Mouse (Mus musculus) heart, embryonic 11.5 days (tissue): ENCODE results near the gene Fgf13. TPM values are rescaled to one million over a fixed set of nuclear protein-coding genes. Genes with fewer than 3 reads are reported as not detected.
A peak's percentile ranks its signal among the peaks of the same experiment; 100 is the strongest.

Experiments
- ATAC-seq: fragments of 200-750 bp; cut with Nextera tagmentation; replicated peaks from 2 replicates; pipeline ENCODE4 v1.8.0; 2017; ENCODE audit warnings: moderate library complexity; ENCODE audit not compliant: insufficient number of reproducible peaks, low FRiP score, low TSS enrichment
- H3K27ac ChIP-seq: fragments of 300-500 bp; sonication (generic); 2 replicates; pipeline ENCODE4 v1.5.1; 2014; ENCODE audit warnings: mild to moderate bottlenecking, low read depth, low read length
- H3K27me3 ChIP-seq: fragments of 300-500 bp; sonication (generic); 2 replicates; pipeline ENCODE4 v1.6.1; 2014; ENCODE audit warnings: mild to moderate bottlenecking, low read length, mixed read lengths; ENCODE audit not compliant: control insufficient read depth, insufficient read depth
- H3K36me3 ChIP-seq: fragments of 300-500 bp; sonication (generic); 2 replicates; pipeline ENCODE4 v1.6.1; 2014; ENCODE audit warnings: mild to moderate bottlenecking, low read length, moderate library complexity, mixed read lengths; ENCODE audit not compliant: control insufficient read depth, insufficient read depth
- H3K4me1 ChIP-seq: fragments of 300-500 bp; sonication (generic); 2 replicates; pipeline ENCODE4 v1.6.1; 2014; ENCODE audit warnings: low read length; ENCODE audit not compliant: control insufficient read depth, insufficient read depth
- H3K4me2 ChIP-seq: fragments of 300-500 bp; sonication (generic); 2 replicates; pipeline ENCODE4 v1.6.1; 2014; ENCODE audit warnings: mild to moderate bottlenecking, moderate library complexity
- H3K4me3 ChIP-seq: fragments of 300-500 bp; sonication (generic); 2 replicates; pipeline ENCODE4 v1.5.1; 2014; ENCODE audit warnings: low read depth, low read length
- H3K9ac ChIP-seq: fragments of 300-500 bp; sonication (generic); 2 replicates; pipeline ENCODE4 v1.6.1; 2014; ENCODE audit warnings: mild to moderate bottlenecking, low read depth, low read length, moderate library complexity
- H3K9me3 ChIP-seq: fragments of 300-500 bp; sonication (generic); replicated peaks from 2 replicates; pipeline ENCODE4 v1.6.1; 2016; ENCODE audit warnings: low read length; ENCODE audit not compliant: control insufficient read depth
- WGBS: fragments of 180-500 bp; shearing (Covaris S2); extraction: QIAGEN DNeasy Blood & Tissue Kit; methylation state at CpG from one replicate; pipeline ENCODE4 v1.1.7; 2014; ENCODE audit not compliant: insufficient replicate concordance; 5-methylcytosine and 5-hydroxymethylcytosine counted together
- polyA plus RNA-seq: library from polyadenylated mRNA; unstranded; fragments of >200 nt; fragmentation: Nextera tagmentation; extraction: Ambion mirVana; gene quantifications from 2 replicates; pipeline ENCODE4 v1.2.1, GENCODE M21; 2014

Gene Fgf13
- polyA plus RNA-seq, 1 experiment from 2014 or later: 36.8 TPM

- Histone ChIP-seq H3K4me2 (no peak overlapping the region), H3K9ac (no peak overlapping the region), H3K4me3 (no peak overlapping the region), H3K4me1 (no peaks in the 10 kb centered on the region), H3K9me3 (no peaks in the 10 kb centered on the region), H3K27ac (no peak overlapping the region), H3K27me3 (no peaks in the 10 kb centered on the region), H3K36me3 (no peaks in the 10 kb centered on the region)
- ATAC-seq: no peak
- WGBS: 10% methylated on average over 1 of the region's 1 CpGs
Observed at GRCm38 (mm10) chrX:59172200-59172599, 395.7 kb downstream of the Fgf13 start.

- no peaks in the 10 kb centered on the region for H3K36me3 ChIP-seq
- no peak overlapping the region for H3K4me2 ChIP-seq
- 78% methylated on average over 2 of the region's 2 CpGs for WGBS
- no peak overlapping the region for H3K27ac ChIP-seq
- H3K4me3 ChIP-seq: no peak overlapping the region
- H3K27me3 ChIP-seq: no peaks in the 10 kb centered on the region
- no peak overlapping the region for H3K9ac ChIP-seq
- no peaks in the 10 kb centered on the region for H3K9me3 ChIP-seq
- H3K4me1 ChIP-seq: no peaks in the 10 kb centered on the region
- ATAC-seq: no peak
Observed at GRCm38 (mm10) chrX:59166763-59167162, 401.1 kb downstream of the Fgf13 start.

DNA sequence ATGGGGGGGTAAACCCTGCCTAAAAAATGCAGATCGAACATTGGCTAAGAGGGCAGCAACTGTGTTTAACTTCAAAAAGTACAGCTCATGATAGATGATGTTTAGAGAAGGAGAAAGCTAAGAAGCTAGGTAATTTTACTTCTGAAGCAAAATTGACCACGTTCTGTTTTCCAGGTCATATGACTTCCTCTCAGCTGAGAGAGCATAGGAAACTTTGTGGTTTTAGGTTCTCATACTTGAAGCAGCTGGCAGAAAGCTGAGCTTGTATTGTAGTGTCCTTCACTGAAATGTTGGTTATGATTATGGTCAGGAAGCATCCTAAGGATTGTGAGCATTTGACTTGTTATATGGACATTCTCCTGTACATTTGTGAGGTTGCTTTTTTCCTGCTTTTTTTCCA lies 425.9 kb downstream of the Fgf13 start:
- 68% methylated on average over 2 of the region's 2 CpGs for WGBS
- no peak overlapping the region for H3K9ac ChIP-seq
- no peaks in the 10 kb centered on the region for H3K4me1 ChIP-seq
- H3K27ac ChIP-seq: no peak overlapping the region
- no peaks in the 10 kb centered on the region for H3K9me3 ChIP-seq
- no peaks in the 10 kb centered on the region for H3K36me3 ChIP-seq
- no peak overlapping the region for H3K4me3 ChIP-seq
- no peak overlapping the region for H3K4me2 ChIP-seq
- no peaks in the 10 kb centered on the region for H3K27me3 ChIP-seq
- no peak for ATAC-seq

DNA sequence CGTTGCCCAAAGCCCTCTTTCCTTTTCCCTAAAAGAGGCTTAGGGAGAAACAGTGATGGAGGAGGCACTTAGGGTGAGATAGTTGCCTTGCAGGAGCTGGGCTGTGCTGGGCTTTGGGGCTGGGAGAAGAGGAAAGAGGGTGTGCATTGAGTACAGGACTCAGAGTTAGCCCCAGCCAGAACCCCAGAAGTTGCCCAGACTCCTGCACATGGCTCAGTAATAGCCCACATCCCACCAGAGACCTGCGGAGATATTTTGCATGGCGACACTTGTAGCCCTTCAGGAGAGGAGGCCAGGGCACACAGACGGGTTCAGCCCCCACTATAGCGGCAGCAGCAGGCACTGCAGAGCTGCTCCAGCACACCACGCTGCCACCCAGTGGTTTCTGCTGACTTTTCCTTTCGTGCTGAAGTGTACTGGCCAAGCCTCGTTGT lies 432.9 kb downstream of the Fgf13 start:
- H3K9ac ChIP-seq: no peak overlapping the region; the same call in 1 of the 2 replicates
- no peak overlapping the region for H3K27ac ChIP-seq
- H3K9me3 ChIP-seq: no peaks in the 10 kb centered on the region
- H3K4me1 ChIP-seq: no peaks in the 10 kb centered on the region
- 9% methylated on average over 7 of the region's 8 CpGs for WGBS
- no peaks in the 10 kb centered on the region for H3K36me3 ChIP-seq
- H3K4me2 ChIP-seq: peak overlapping the region; percentile 70
- H3K27me3 ChIP-seq: peaks cover 7% of the 10 kb centered on the region; the same call in 1 of the 2 replicates
- ATAC-seq: peak; percentile 63
- H3K4me3 ChIP-seq: peak overlapping the region; percentile 62

- Histone ChIP-seq H3K27ac (peak overlapping the region; percentile 46; the same call in 1 of the 2 replicates), H3K9me3 (no peaks in the 10 kb centered on the region), H3K36me3 (no peaks in the 10 kb centered on the region), H3K4me3 (peak overlapping the region; percentile 62), H3K9ac (peak overlapping the region; percentile 65), H3K4me1 (no peaks in the 10 kb centered on the region), H3K27me3 (peaks cover 7% of the 10 kb centered on the region; the same call in 1 of the 2 replicates), H3K4me2 (peak overlapping the region; percentile 70)
- 19% methylated on average over 55 of the region's 75 CpGs for WGBS
- peak; percentile 80 for ATAC-seq
Observed at GRCm38 (mm10) chrX:59134166-59134861, 433.6 kb downstream of the Fgf13 start.

DNA sequence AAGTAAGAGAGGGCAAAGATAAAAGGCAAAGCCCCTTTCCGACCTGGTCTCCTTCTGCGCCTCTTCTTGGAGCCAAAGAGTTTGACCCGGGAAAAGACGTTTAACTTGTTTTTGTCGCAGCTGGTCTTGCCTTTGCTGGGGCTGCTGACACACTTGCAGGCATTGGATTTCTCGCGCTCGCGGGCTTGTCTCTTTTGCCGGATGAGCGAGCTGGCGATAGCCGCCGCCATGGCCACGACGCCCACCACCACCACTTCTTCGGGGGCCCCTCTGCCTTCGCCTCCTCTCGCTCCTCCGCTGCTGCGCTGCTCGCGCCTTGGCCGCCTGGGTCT lies 434.1 kb downstream of the Fgf13 start:
- H3K27me3 ChIP-seq: peaks cover 7% of the 10 kb centered on the region; the same call in 1 of the 2 replicates
- 16% methylated on average over 20 of the region's 24 CpGs for WGBS
- H3K9me3 ChIP-seq: no peaks in the 10 kb centered on the region
- peak overlapping the region; percentile 62 for H3K4me3 ChIP-seq
- no peak overlapping the region for H3K27ac ChIP-seq
- no peak for ATAC-seq
- peak overlapping the region; percentile 70 for H3K4me2 ChIP-seq
- H3K9ac ChIP-seq: peak overlapping the region; percentile 65
- H3K36me3 ChIP-seq: no peaks in the 10 kb centered on the region
- no peaks in the 10 kb centered on the region for H3K4me1 ChIP-seq

DNA sequence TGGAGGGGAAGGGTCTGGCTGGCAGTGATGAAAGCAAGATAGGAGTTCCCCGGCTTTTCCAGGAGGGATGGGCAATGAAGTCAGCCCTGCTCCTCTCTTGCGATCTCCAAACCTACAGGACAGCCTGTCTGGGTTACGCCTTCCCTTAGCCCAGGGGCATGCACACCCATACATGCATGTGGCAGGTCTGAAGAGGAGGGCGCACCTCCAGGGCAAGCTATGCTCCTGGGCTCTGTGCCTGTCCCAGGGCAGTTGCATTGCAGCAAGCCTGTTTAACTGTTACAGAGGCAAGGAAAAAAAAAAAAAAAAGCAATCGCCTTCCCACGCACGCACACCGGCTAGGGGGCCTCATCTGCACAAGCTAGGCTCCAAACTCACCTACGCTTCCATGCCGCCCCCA lies 434.5 kb downstream of the Fgf13 start:
- Histone ChIP-seq H3K9me3 (no peaks in the 10 kb centered on the region), H3K9ac (peak overlapping the region; percentile 65; the same call in 1 of the 2 replicates), H3K4me1 (no peaks in the 10 kb centered on the region), H3K4me3 (peak overlapping the region; percentile 62), H3K4me2 (peak overlapping the region; percentile 70), H3K27ac (no peak overlapping the region), H3K27me3 (peaks cover 7% of the 10 kb centered on the region; the same call in 1 of the 2 replicates), H3K36me3 (no peaks in the 10 kb centered on the region)
- WGBS: 18% methylated on average over 10 of the region's 10 CpGs
- ATAC-seq: no peak

DNA sequence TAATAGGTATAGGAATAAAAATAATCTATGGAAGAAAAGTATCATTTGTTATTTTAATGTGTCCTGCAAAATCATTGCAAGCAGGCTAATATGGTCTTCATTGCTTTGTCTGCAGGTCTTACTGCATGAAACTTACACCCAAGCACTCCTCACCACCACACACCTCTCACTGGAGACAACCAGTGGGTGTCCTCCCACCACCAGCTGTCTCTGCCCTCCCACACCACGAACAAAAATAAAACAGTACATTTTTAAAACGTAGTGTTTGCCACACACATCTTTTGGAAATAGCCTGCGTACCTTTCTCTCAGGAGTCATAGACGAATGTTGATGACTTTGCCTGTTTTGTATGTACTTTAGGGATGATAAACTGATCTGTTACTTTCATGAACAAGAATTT lies 441.2 kb downstream of the Fgf13 start:
- Histone ChIP-seq H3K36me3 (no peaks in the 10 kb centered on the region), H3K4me2 (no peak overlapping the region), H3K4me1 (no peaks in the 10 kb centered on the region), H3K4me3 (no peak overlapping the region), H3K9me3 (no peaks in the 10 kb centered on the region), H3K9ac (no peak overlapping the region), H3K27ac (no peak overlapping the region), H3K27me3 (no peaks in the 10 kb centered on the region)
- WGBS: 69% methylated on average over 4 of the region's 4 CpGs
- no peak for ATAC-seq

- Histone ChIP-seq H3K27ac (no peak overlapping the region), H3K4me1 (no peaks in the 10 kb centered on the region), H3K36me3 (no peaks in the 10 kb centered on the region), H3K27me3 (no peaks in the 10 kb centered on the region), H3K4me3 (no peak overlapping the region), H3K9me3 (no peaks in the 10 kb centered on the region), H3K9ac (no peak overlapping the region), H3K4me2 (no peak overlapping the region)
- ATAC-seq: no peak
Observed at GRCm38 (mm10) chrX:59113187-59113586, 454.7 kb downstream of the Fgf13 start.
